9 mouse cellular contexts compared by ENCODE assay signal in genomic region chr4:125962677-125963076, GRCm38 (mm10).
DNase-seq lines count a peak whose midpoint lies in the region; ATAC-seq and TF ChIP-seq lines count a peak whose summit lies in the region.
"Had no signal": no experiment of that assay in that cellular context is flagged by ENCODE, and none has a peak within 500 bp of the region (broad histone marks: within the 10 kb centered on the region; RNA-seq: fewer than 3 reads in every experiment).

No protein-coding gene starts in this region.

- ATAC-seq in kidney, postnatal 0 days (replicated peaks; ENCODE audit: low FRiP score, low read depth): no peak
- no peak for ATAC-seq in liver, embryonic 11.5 days (replicated peaks; ENCODE audit: low FRiP score)
- ATAC-seq in neural tube, embryonic 15.5 days (ENCODE audit: low FRiP score): peak; percentile 38; the same call in 1 of the 2 replicates

- DNase-seq in 3134 (ENCODE audit: extremely low read depth, insufficient read length, low spot score) (peak; percentile 16), WW6 (ENCODE audit: low read depth, low spot score) (peak; percentile 28)
- DNase-seq in cerebellum, postnatal 25 days: peak; percentile 84 to 91
- peak; percentile 79 to 81 for DNase-seq in frontal cortex, postnatal 36 days (ENCODE audit: low spot score in 2 of 2)
- DNase-seq in kidney, postnatal 0 days (ENCODE audit: low spot score): peak; percentile 77
- DNase-seq in liver, embryonic 11.5 days (ENCODE audit: low spot score): peak; percentile 70

- H3K4me1 ChIP-seq in kidney, postnatal 0 days (replicated peaks; ENCODE audit: insufficient read depth, low read length): no peaks in the 10 kb centered on the region
- no peaks in the 10 kb centered on the region for H3K4me1 ChIP-seq in liver, embryonic 11.5 days (replicated peaks; ENCODE audit: control insufficient read depth, insufficient read depth, low read length)
- peaks cover 5% of the 10 kb centered on the region; the same call in 1 of the 2 replicates for H3K4me1 ChIP-seq in neural tube, embryonic 15.5 days
- H3K4me1 ChIP-seq in testis, adult 2 months (ENCODE audit: control insufficient read depth, insufficient read depth, low read length): no peaks in the 10 kb centered on the region
- H3K4me1 ChIP-seq: embryonic facial prominence, embryonic 13.5 days had no signal

- TF ChIP-seq POLR2A in testis, adult 2 months (IDR thresholded peaks at IDR 0.05; ENCODE audit: control insufficient read depth, low read depth, low read length): no peak

- no peak overlapping the region for H3K27ac ChIP-seq in kidney, postnatal 0 days
- H3K27ac ChIP-seq in liver, embryonic 11.5 days (ENCODE audit: low read depth, low read length): no peak overlapping the region
- no peak overlapping the region for H3K27ac ChIP-seq in neural tube, embryonic 15.5 days (replicated peaks)
- no peak overlapping the region for H3K27ac ChIP-seq in testis, adult 2 months (ENCODE audit: control insufficient read depth, insufficient read depth, low read depth, low read length)
- H3K27ac ChIP-seq: embryonic facial prominence, embryonic 13.5 days had no signal

- WGBS in kidney, postnatal 0 days: 7% methylated on average over 7 of the region's 7 CpGs
- 12% methylated on average over 7 of the region's 7 CpGs for WGBS in liver, embryonic 11.5 days
- WGBS in neural tube, embryonic 15.5 days: 12% methylated on average over 7 of the region's 7 CpGs

- 0 out of 2 replicates have a peak, but pooled peaks cover 2% of the 10 kb centered on the region for H3K27me3 ChIP-seq in kidney, postnatal 0 days (ENCODE audit: insufficient read depth, low read length)
- no peaks in the 10 kb centered on the region for H3K27me3 ChIP-seq in liver, embryonic 11.5 days (replicated peaks; ENCODE audit: control insufficient read depth, insufficient read depth, low read length)
- H3K27me3 ChIP-seq in neural tube, embryonic 15.5 days (replicated peaks): peaks cover 9% of the 10 kb centered on the region; the same call in 1 of the 2 replicates
- no peaks in the 10 kb centered on the region for H3K27me3 ChIP-seq in testis, adult 2 months (ENCODE audit: control insufficient read depth, insufficient read depth, low read length)

- H3K4me3 ChIP-seq in kidney, postnatal 0 days (replicated peaks; ENCODE audit: low read depth, low read length): no peak overlapping the region
- no peak overlapping the region for H3K4me3 ChIP-seq in liver, embryonic 11.5 days (ENCODE audit: low read depth, low read length)
- no peak overlapping the region for H3K4me3 ChIP-seq in neural tube, embryonic 15.5 days (replicated peaks)
- H3K4me3 ChIP-seq in testis, adult 2 months (ENCODE audit: control insufficient read depth, low read depth, low read length): no peak overlapping the region
- H3K4me3 ChIP-seq: embryonic facial prominence, embryonic 13.5 days had no signal

- H3K9ac ChIP-seq in kidney, postnatal 0 days (ENCODE audit: low read depth, low read length): no peak overlapping the region
- no peak overlapping the region for H3K9ac ChIP-seq in liver, embryonic 11.5 days (ENCODE audit: low read depth, low read length)
- H3K9ac ChIP-seq in neural tube, embryonic 15.5 days (replicated peaks): no peak overlapping the region
- H3K9ac ChIP-seq: embryonic facial prominence, embryonic 13.5 days had no signal

- TF ChIP-seq CTCF in kidney, postnatal 0 days (IDR thresholded peaks at IDR 0.05; ENCODE audit: low read depth): peak; percentile 92
- TF ChIP-seq CTCF in testis, adult 2 months (IDR thresholded peaks at IDR 0.05; ENCODE audit: control insufficient read depth, insufficient read depth, insufficient replicate concordance, low read depth, low read length): peak; percentile 79; the same call in 1 of the 2 replicates

- H3K4me2 ChIP-seq in kidney, postnatal 0 days (ENCODE audit: low read length): no peak overlapping the region
- no peak overlapping the region for H3K4me2 ChIP-seq in liver, embryonic 11.5 days
- H3K4me2 ChIP-seq in neural tube, embryonic 15.5 days: no peak overlapping the region
- H3K4me2 ChIP-seq: embryonic facial prominence, embryonic 13.5 days had no signal

- no peaks in the 10 kb centered on the region for H3K9me3 ChIP-seq in kidney, postnatal 0 days (replicated peaks; ENCODE audit: low read length)
- no peaks in the 10 kb centered on the region for H3K9me3 ChIP-seq in liver, embryonic 11.5 days (ENCODE audit: control insufficient read depth, low read length)
- no peaks in the 10 kb centered on the region for H3K9me3 ChIP-seq in neural tube, embryonic 15.5 days (replicated peaks)
- H3K9me3 ChIP-seq: embryonic facial prominence, embryonic 13.5 days had no signal

- no peaks in the 10 kb centered on the region for H3K36me3 ChIP-seq in kidney, postnatal 0 days (ENCODE audit: insufficient read depth, low read length)
- no peaks in the 10 kb centered on the region for H3K36me3 ChIP-seq in liver, embryonic 11.5 days (ENCODE audit: control insufficient read depth, insufficient read depth, low read length)
- no peaks in the 10 kb centered on the region for H3K36me3 ChIP-seq in neural tube, embryonic 15.5 days
- no peaks in the 10 kb centered on the region for H3K36me3 ChIP-seq in testis, adult 2 months (ENCODE audit: control insufficient read depth, insufficient read depth, low read length)
- H3K36me3 ChIP-seq: embryonic facial prominence, embryonic 13.5 days had no signal

Comparison
In these comparisons a context has a peak if more than half of its experiments do, and no peak if none do; other contexts are left out.
1. DNase-seq: peak in every context shown above with its lines; median percentile 88 in cerebellum, postnatal 25 days; 80 in frontal cortex, postnatal 36 days; 77 in kidney, postnatal 0 days; 70 in liver, embryonic 11.5 days; 28 in WW6; 16 in 3134.